Mouse (Mus musculus): ENCODE measurements around the gene Kif1b. TPM values are rescaled to one million over a fixed set of nuclear protein-coding genes. Genes with fewer than 3 reads are reported as not detected.

Gene Kif1b
- polyA plus RNA-seq, 1 experiment: 10.1 TPM

DNA sequence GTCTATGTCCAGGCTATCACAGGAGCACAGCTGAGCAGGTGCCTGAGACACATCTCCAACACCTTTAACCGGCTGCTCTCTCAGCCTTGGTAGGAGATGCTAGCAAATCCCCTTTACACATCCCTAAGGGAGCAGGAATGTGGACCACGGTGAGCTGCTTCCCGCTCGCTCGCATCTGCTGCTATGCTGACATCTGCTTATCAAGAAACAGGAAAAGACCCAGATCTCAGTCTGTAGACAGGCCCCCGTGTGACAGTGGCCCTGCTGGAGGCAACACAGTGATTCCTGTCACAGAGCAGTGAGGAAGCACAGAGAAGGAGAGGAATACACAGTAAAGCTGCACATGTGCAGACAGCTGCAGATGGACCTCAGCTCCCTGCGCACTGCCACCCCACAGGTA is 28.8 kb upstream of the Kif1b start:
- Histone ChIP-seq H3K4me3 (ENCODE audit: insufficient read depth, poor library complexity, severe bottlenecking) (no peak overlapping the region), H3ac (ENCODE audit: control insufficient read depth, insufficient read length, low read depth) (no peak overlapping the region), H3K79me2 (ENCODE audit: control insufficient read depth, insufficient read depth) (no peaks in the 10 kb centered on the region), H3K79me3 (ENCODE audit: low read depth) (no peaks in the 10 kb centered on the region), H3K27me3 (ENCODE audit: control insufficient read depth, insufficient read depth, insufficient read length) (no peaks in the 10 kb centered on the region), H3K36me3 (ENCODE audit: control insufficient read depth, insufficient read depth) (peaks cover 24% of the 10 kb centered on the region)
- no peak for TF ChIP-seq CTCF (IDR thresholded peaks at IDR 0.05; ENCODE audit: control insufficient read depth, insufficient read depth, insufficient read length)
- no peak for TF ChIP-seq FOSL1 (IDR thresholded peaks at IDR 0.05; ENCODE audit: insufficient read depth, low read length, poor library complexity, severe bottlenecking)
- TF ChIP-seq MYOD1 (IDR thresholded peaks at IDR 0.05; ENCODE audit: control insufficient read depth, insufficient read length, low read depth): no peak
- no peak for TF ChIP-seq MAX (IDR thresholded peaks at IDR 0.05)
- no peak for TF ChIP-seq USF1 (IDR thresholded peaks at IDR 0.05; ENCODE audit: low read depth)
- no peak for TF ChIP-seq MYOG (IDR thresholded peaks at IDR 0.05; ENCODE audit: control insufficient read depth, extremely low read depth, insufficient read length)
- no peak for TF ChIP-seq CEBPB (IDR thresholded peaks at IDR 0.05; ENCODE audit: low read depth)

DNA sequence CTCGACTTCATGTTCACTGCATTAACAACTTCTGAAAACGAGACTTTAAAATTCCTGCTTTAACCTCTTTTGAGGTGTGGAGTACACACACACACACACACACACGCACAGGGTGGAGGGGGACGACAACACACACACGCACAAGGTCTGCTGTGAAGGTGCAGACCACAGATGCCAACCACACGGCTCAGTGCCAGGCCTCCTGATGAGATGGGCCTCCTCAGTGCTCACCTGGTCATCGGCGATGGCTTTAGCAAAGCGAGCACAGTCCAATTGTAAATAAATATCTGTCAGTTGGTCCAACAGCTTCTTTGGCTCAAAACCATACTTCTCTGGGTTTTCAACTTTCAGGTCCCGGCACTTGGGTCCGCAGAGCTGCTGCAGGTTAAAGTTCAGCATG is 27.4 kb upstream of the Kif1b start:
- Histone ChIP-seq H3K79me2 (ENCODE audit: control insufficient read depth, insufficient read depth) (no peaks in the 10 kb centered on the region), H3K27me3 (ENCODE audit: control insufficient read depth, insufficient read depth, insufficient read length) (no peaks in the 10 kb centered on the region), H3K4me3 (ENCODE audit: insufficient read depth, poor library complexity, severe bottlenecking) (no peak overlapping the region), H3K79me3 (ENCODE audit: low read depth) (no peaks in the 10 kb centered on the region), H3K36me3 (ENCODE audit: control insufficient read depth, insufficient read depth) (peaks cover 34% of the 10 kb centered on the region), H3ac (ENCODE audit: control insufficient read depth, insufficient read length, low read depth) (no peak overlapping the region)
- TF ChIP-seq MAX (IDR thresholded peaks at IDR 0.05) (no peak), FOSL1 (IDR thresholded peaks at IDR 0.05; ENCODE audit: insufficient read depth, low read length, poor library complexity, severe bottlenecking) (no peak), CEBPB (IDR thresholded peaks at IDR 0.05; ENCODE audit: low read depth) (no peak), CTCF (IDR thresholded peaks at IDR 0.05; ENCODE audit: control insufficient read depth, insufficient read depth, insufficient read length) (no peak), MYOD1 (IDR thresholded peaks at IDR 0.05; ENCODE audit: control insufficient read depth, insufficient read length, low read depth) (no peak), MYOG (IDR thresholded peaks at IDR 0.05; ENCODE audit: control insufficient read depth, extremely low read depth, insufficient read length) (no peak)

DNA sequence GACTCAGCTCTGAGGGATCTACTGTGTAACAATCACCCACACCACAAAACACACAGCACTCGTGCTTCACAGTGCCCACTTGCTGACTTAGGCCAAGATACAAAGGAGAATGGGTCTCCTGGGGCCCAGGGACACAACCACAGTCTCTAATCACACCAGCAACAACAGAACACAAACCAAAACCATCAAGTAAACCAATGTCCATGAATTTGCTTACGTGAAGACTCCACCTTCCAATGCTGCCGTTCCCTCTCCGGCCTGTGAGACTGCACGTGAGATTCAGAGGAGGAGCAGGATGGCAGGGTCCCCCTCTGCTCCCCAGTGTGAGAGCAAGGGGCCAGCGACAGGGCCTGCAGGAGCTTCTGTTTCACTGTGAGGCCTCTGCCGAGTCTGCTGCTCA is 25.2 kb upstream of the Kif1b start:
- peaks cover 52% of the 10 kb centered on the region for H3K36me3 ChIP-seq (ENCODE audit: control insufficient read depth, insufficient read depth)
- no peak overlapping the region for H3ac ChIP-seq (ENCODE audit: control insufficient read depth, insufficient read length, low read depth)
- H3K79me3 ChIP-seq (ENCODE audit: low read depth): no peaks in the 10 kb centered on the region
- H3K79me2 ChIP-seq (ENCODE audit: control insufficient read depth, insufficient read depth): no peaks in the 10 kb centered on the region
- H3K4me3 ChIP-seq (ENCODE audit: insufficient read depth, poor library complexity, severe bottlenecking): no peak overlapping the region
- no peaks in the 10 kb centered on the region for H3K27me3 ChIP-seq (ENCODE audit: control insufficient read depth, insufficient read depth, insufficient read length)
- TF ChIP-seq CTCF (IDR thresholded peaks at IDR 0.05; ENCODE audit: control insufficient read depth, insufficient read depth, insufficient read length) (no peak), FOSL1 (IDR thresholded peaks at IDR 0.05; ENCODE audit: insufficient read depth, low read length, poor library complexity, severe bottlenecking) (no peak), USF1 (IDR thresholded peaks at IDR 0.05; ENCODE audit: low read depth) (no peak), MAX (IDR thresholded peaks at IDR 0.05) (no peak), MYOG (IDR thresholded peaks at IDR 0.05; ENCODE audit: control insufficient read depth, extremely low read depth, insufficient read length) (no peak), CEBPB (IDR thresholded peaks at IDR 0.05; ENCODE audit: low read depth) (no peak), MYOD1 (IDR thresholded peaks at IDR 0.05; ENCODE audit: control insufficient read depth, insufficient read length, low read depth) (no peak)

DNA sequence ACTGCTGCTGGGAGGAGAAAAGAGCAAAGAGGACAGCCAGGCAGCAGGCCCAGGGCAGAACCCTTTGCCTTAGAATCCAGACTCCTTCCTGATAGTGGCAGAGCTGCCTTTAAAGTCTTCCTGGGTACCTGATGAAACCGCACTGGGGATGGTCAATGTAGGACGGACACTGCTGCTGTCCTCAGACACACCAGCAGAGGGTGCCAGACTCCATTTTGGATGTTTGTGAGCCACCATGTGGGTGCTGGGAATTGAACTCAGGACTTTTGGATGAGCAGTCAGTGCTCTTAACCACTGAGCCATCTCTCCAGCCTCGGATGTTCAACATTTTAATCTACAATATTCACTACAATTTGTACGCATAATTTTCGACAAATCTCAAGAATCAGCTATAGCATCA is 23.0 kb upstream of the Kif1b start:
- Histone ChIP-seq H3K79me2 (ENCODE audit: control insufficient read depth, insufficient read depth) (no peaks in the 10 kb centered on the region), H3K4me3 (ENCODE audit: insufficient read depth, poor library complexity, severe bottlenecking) (no peak overlapping the region), H3ac (ENCODE audit: control insufficient read depth, insufficient read length, low read depth) (no peak overlapping the region), H3K27me3 (ENCODE audit: control insufficient read depth, insufficient read depth, insufficient read length) (no peaks in the 10 kb centered on the region), H3K79me3 (ENCODE audit: low read depth) (no peaks in the 10 kb centered on the region), H3K36me3 (ENCODE audit: control insufficient read depth, insufficient read depth) (peaks cover 47% of the 10 kb centered on the region)
- TF ChIP-seq MYOG (IDR thresholded peaks at IDR 0.05; ENCODE audit: control insufficient read depth, extremely low read depth, insufficient read length) (no peak), USF1 (IDR thresholded peaks at IDR 0.05; ENCODE audit: low read depth) (no peak), MAX (IDR thresholded peaks at IDR 0.05) (no peak), CEBPB (IDR thresholded peaks at IDR 0.05; ENCODE audit: low read depth) (no peak), FOSL1 (IDR thresholded peaks at IDR 0.05; ENCODE audit: insufficient read depth, low read length, poor library complexity, severe bottlenecking) (no peak), MYOD1 (IDR thresholded peaks at IDR 0.05; ENCODE audit: control insufficient read depth, insufficient read length, low read depth) (no peak), CTCF (IDR thresholded peaks at IDR 0.05; ENCODE audit: control insufficient read depth, insufficient read depth, insufficient read length) (no peak)

DNA sequence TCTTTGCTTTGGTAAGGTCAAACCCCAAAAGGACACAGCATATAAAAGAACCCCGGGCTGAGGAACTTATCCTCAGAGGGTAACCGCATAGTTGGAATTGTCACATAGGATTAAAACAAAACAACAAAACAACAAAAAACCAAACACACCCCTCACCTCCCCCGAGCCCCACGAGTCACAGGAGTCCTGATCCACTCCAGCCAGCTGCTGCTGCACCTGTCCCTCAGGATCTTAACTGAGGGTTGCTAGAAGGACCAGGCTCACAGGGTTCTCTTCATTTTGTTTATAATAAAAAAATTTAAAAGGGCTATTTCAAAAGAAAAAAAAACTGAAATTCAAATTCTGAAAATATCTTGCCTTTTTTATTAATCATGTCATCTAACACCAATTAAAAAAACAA is 21.2 kb upstream of the Kif1b start:
- Histone ChIP-seq H3K36me3 (ENCODE audit: control insufficient read depth, insufficient read depth) (peaks cover 33% of the 10 kb centered on the region), H3K79me2 (ENCODE audit: control insufficient read depth, insufficient read depth) (no peaks in the 10 kb centered on the region)

DNA sequence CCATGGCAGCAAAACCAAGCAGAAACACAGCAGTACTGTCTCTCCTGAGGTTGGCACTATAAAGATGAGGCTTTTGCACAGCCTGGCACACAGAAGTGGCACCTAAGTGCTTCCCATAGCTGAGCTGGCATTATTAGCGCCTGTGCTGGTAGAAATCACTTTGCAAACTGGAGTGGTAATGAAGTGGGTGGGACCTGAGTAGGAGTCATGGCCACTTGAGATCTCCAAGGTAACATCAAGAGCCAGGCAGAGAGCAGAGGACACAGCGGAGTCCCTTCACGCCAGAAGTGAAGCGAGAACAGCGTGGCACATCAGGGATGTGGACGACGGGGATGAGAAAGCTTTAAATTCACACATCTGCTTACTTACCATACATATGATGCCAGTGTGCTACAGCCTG is 19.8 kb upstream of the Kif1b start:
- no peak overlapping the region for H3ac ChIP-seq (ENCODE audit: control insufficient read depth, insufficient read length, low read depth)
- TF ChIP-seq CTCF (IDR thresholded peaks at IDR 0.05; ENCODE audit: control insufficient read depth, insufficient read depth, insufficient read length) (no peak), USF1 (IDR thresholded peaks at IDR 0.05; ENCODE audit: low read depth) (no peak), CEBPB (IDR thresholded peaks at IDR 0.05; ENCODE audit: low read depth) (no peak), MAX (IDR thresholded peaks at IDR 0.05) (no peak), MYOG (IDR thresholded peaks at IDR 0.05; ENCODE audit: control insufficient read depth, extremely low read depth, insufficient read length) (no peak), MYOD1 (IDR thresholded peaks at IDR 0.05; ENCODE audit: control insufficient read depth, insufficient read length, low read depth) (no peak), FOSL1 (IDR thresholded peaks at IDR 0.05; ENCODE audit: insufficient read depth, low read length, poor library complexity, severe bottlenecking) (no peak)
- H3K79me2 ChIP-seq (ENCODE audit: control insufficient read depth, insufficient read depth): no peaks in the 10 kb centered on the region
- no peaks in the 10 kb centered on the region for H3K27me3 ChIP-seq (ENCODE audit: control insufficient read depth, insufficient read depth, insufficient read length)
- H3K4me3 ChIP-seq (ENCODE audit: insufficient read depth, poor library complexity, severe bottlenecking): no peak overlapping the region
- no peaks in the 10 kb centered on the region for H3K79me3 ChIP-seq (ENCODE audit: low read depth)
- H3K36me3 ChIP-seq (ENCODE audit: control insufficient read depth, insufficient read depth): peaks cover 32% of the 10 kb centered on the region

More for the DNA sequence above, 21.2 kb upstream of the Kif1b start:
- Histone ChIP-seq H3K27me3 (ENCODE audit: control insufficient read depth, insufficient read depth, insufficient read length) (no peaks in the 10 kb centered on the region), H3K4me3 (ENCODE audit: insufficient read depth, poor library complexity, severe bottlenecking) (no peak overlapping the region), H3K79me3 (ENCODE audit: low read depth) (no peaks in the 10 kb centered on the region), H3ac (ENCODE audit: control insufficient read depth, insufficient read length, low read depth) (no peak overlapping the region)
- TF ChIP-seq CTCF (IDR thresholded peaks at IDR 0.05; ENCODE audit: control insufficient read depth, insufficient read depth, insufficient read length) (no peak), MAX (IDR thresholded peaks at IDR 0.05) (no peak), MYOD1 (IDR thresholded peaks at IDR 0.05; ENCODE audit: control insufficient read depth, insufficient read length, low read depth) (no peak), USF1 (IDR thresholded peaks at IDR 0.05; ENCODE audit: low read depth) (no peak), CEBPB (IDR thresholded peaks at IDR 0.05; ENCODE audit: low read depth) (no peak), FOSL1 (IDR thresholded peaks at IDR 0.05; ENCODE audit: insufficient read depth, low read length, poor library complexity, severe bottlenecking) (no peak), MYOG (IDR thresholded peaks at IDR 0.05; ENCODE audit: control insufficient read depth, extremely low read depth, insufficient read length) (no peak)

All from C2C12 (cell line).